Mouse (Mus musculus): ENCODE results near the gene Gm7073.

- no peak for TF ChIP-seq POLR2A (IDR thresholded peaks at IDR 0.05; ENCODE audit: borderline replicate concordance, extremely low read depth, insufficient read depth, insufficient read length, poor library complexity, severe bottlenecking)
- TF ChIP-seq CTCF (IDR thresholded peaks at IDR 0.05; ENCODE audit: borderline replicate concordance, extremely low read depth, insufficient read depth, insufficient read length): no peak
Observed at GRCm38 (mm10) chrX:60542901-60543300, 3.9 kb upstream of the Gm7073 start.

All from brain, embryonic 14.5 days (tissue).